Mouse (Mus musculus): ENCODE measurements at regions not wholly inside any gene's neighbourhood (a gene's known extent, or its start where the extent isn't known, plus 50 kb on each side); places are given as distances from the start of the nearest gene placed in this dataset.

- no peak for DNase-seq (ENCODE audit: low spot score in 2 of 2)
Observed at GRCm38 (mm10) chr1:91735436-91735835, 65.8 kb upstream of the Twist2 start.

- DNase-seq (ENCODE audit: low spot score in 2 of 2), result no peak
Observed at GRCm38 (mm10) chr1:91740661-91741060, 60.6 kb upstream of the Twist2 start.

GRCm38 (mm10) chr1:91742031-91742430, 59.2 kb upstream of the Twist2 start:
- DNase-seq (ENCODE audit: low spot score in 2 of 2), result no peak

GRCm38 (mm10) chr1:91742914-91743313, 58.3 kb upstream of the Twist2 start:
- DNase-seq (ENCODE audit: low spot score in 2 of 2), result no peak

- DNase-seq (ENCODE audit: low spot score in 2 of 2), result no peak
Observed at GRCm38 (mm10) chr1:91744076-91744475, 57.2 kb upstream of the Twist2 start.

GRCm38 (mm10) chr1:91744701-91745100, 56.6 kb upstream of the Twist2 start:
- DNase-seq (ENCODE audit: low spot score in 2 of 2), result no peak

- DNase-seq (ENCODE audit: low spot score in 2 of 2), result no peak
Observed at GRCm38 (mm10) chr1:91747583-91747982, 53.7 kb upstream of the Twist2 start.
